Mouse (Mus musculus): ENCODE data around the gene Cln5. TPM values are rescaled to one million over a fixed set of nuclear protein-coding genes. Genes with fewer than 3 reads are reported as not detected.

Gene Cln5
- polyA plus RNA-seq, 1 experiment from 2014 or later = 32.7 TPM

GRCm38 (mm10) chr14:103086671-103087324 is 16.8 kb downstream of the Cln5 start:
- H3K9me3 ChIP-seq (replicated peaks; ENCODE audit: low read length) = no peaks in the 10 kb centered on the region
- TF ChIP-seq CTCF (IDR thresholded peaks at IDR 0.05; ENCODE audit: low read depth) = no peak
- H3K9ac ChIP-seq (ENCODE audit: low read depth, low read length) = no peak overlapping the region
- H3K4me1 ChIP-seq (replicated peaks; ENCODE audit: insufficient read depth, low read length) = no peaks in the 10 kb centered on the region
- H3K4me2 ChIP-seq (ENCODE audit: low read length) = no peak overlapping the region
- H3K4me3 ChIP-seq (replicated peaks; ENCODE audit: low read depth, low read length) = no peak overlapping the region
- 95% methylated on average over 4 of the region's 4 CpGs for WGBS
- ATAC-seq (replicated peaks; ENCODE audit: low FRiP score, low read depth) (no peak), DNase-seq (ENCODE audit: low spot score) (no peak)
- no peak overlapping the region for H3K27ac ChIP-seq
- peaks cover 45% of the 10 kb centered on the region for H3K36me3 ChIP-seq (ENCODE audit: insufficient read depth, low read length)
- no peaks in the 10 kb centered on the region for H3K27me3 ChIP-seq (ENCODE audit: insufficient read depth, low read length)

GRCm38 (mm10) chr14:103087846-103088245 is 17.8 kb downstream of the Cln5 start:
- TF ChIP-seq CTCF (IDR thresholded peaks at IDR 0.05; ENCODE audit: low read depth) = no peak

DNA sequence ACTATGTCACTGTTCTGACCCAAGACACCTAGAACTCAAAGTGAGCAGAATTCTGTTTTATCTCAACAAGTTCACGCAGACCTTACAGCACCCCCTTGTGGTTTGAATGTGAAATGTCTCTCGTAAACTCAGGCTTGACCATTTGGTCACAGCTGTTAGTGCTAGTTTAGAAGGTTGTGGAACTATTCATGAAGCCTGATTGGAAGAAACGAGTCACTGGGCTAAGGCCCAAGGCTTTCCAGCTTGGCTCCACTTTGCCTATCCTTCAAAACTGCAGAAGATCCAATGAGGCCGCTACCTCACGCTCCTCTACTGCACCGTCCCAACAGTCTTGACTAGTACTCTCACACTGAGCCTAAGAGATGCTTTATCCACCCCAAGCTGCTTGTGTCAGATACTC is 18.6 kb downstream of the Cln5 start:
- H3K4me2 ChIP-seq (ENCODE audit: low read length) = no peak overlapping the region
- H3K9ac ChIP-seq (ENCODE audit: low read depth, low read length) = no peak overlapping the region
- DNase-seq (ENCODE audit: low spot score) = peak; percentile 68
- no peaks in the 10 kb centered on the region; the same call in 1 of the 2 replicates for H3K4me1 ChIP-seq (replicated peaks; ENCODE audit: insufficient read depth, low read length)
- H3K4me3 ChIP-seq (replicated peaks; ENCODE audit: low read depth, low read length) = no peak overlapping the region
- peaks cover 39% of the 10 kb centered on the region for H3K36me3 ChIP-seq (ENCODE audit: insufficient read depth, low read length)
- no peak for ATAC-seq (replicated peaks; ENCODE audit: low FRiP score, low read depth)
- peak; percentile 77 for TF ChIP-seq CTCF (IDR thresholded peaks at IDR 0.05; ENCODE audit: low read depth)
- no peaks in the 10 kb centered on the region for H3K9me3 ChIP-seq (replicated peaks; ENCODE audit: low read length)
- H3K27ac ChIP-seq = no peak overlapping the region
- no peaks in the 10 kb centered on the region for H3K27me3 ChIP-seq (ENCODE audit: insufficient read depth, low read length)
- WGBS = 75% methylated on average over 6 of the region's 6 CpGs

More at GRCm38 (mm10) chr14:103087846-103088245, 17.8 kb downstream of the Cln5 start:
- no peaks in the 10 kb centered on the region for H3K9me3 ChIP-seq (replicated peaks; ENCODE audit: low read length)
- no peak overlapping the region for H3K9ac ChIP-seq (ENCODE audit: low read depth, low read length)
- peaks cover 44% of the 10 kb centered on the region for H3K36me3 ChIP-seq (ENCODE audit: insufficient read depth, low read length)
- no peak overlapping the region for H3K4me2 ChIP-seq (ENCODE audit: low read length)
- no peaks in the 10 kb centered on the region for H3K4me1 ChIP-seq (replicated peaks; ENCODE audit: insufficient read depth, low read length)
- H3K4me3 ChIP-seq (replicated peaks; ENCODE audit: low read depth, low read length) = no peak overlapping the region
- no peaks in the 10 kb centered on the region for H3K27me3 ChIP-seq (ENCODE audit: insufficient read depth, low read length)
- no peak for DNase-seq (ENCODE audit: low spot score)
- ATAC-seq (replicated peaks; ENCODE audit: low FRiP score, low read depth) = no peak; the same call in 1 of the 2 replicates
- 81% methylated on average over 5 of the region's 5 CpGs for WGBS
- H3K27ac ChIP-seq = no peak overlapping the region

DNA sequence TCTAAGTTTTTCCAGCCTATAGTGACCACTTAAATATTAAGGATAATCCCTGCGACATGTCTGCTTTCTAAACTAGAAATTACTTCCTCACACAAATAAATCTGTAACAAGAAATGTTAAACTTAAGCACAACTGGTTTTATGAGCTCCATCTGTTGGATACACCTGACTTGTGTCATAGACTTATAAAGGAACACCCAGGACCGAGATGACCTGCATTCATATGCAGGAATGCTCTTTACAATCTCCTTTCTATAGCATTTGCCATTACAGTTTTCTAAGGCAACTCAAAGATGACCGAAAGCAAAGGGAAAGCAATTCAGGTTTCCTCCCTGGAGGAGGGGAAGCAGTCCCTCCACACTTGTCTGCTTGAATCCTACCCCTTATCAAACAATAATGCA is 23.2 kb downstream of the Cln5 start:
- 72% methylated on average over 3 of the region's 3 CpGs for WGBS
- no peak for TF ChIP-seq CTCF (IDR thresholded peaks at IDR 0.05; ENCODE audit: low read depth)
- Histone ChIP-seq H3K4me1 (replicated peaks; ENCODE audit: insufficient read depth, low read length) (peaks cover 3% of the 10 kb centered on the region; the same call in 1 of the 2 replicates), H3K36me3 (ENCODE audit: insufficient read depth, low read length) (peaks cover 23% of the 10 kb centered on the region), H3K27me3 (ENCODE audit: insufficient read depth, low read length) (no peaks in the 10 kb centered on the region), H3K27ac (no peak overlapping the region), H3K9me3 (replicated peaks; ENCODE audit: low read length) (no peaks in the 10 kb centered on the region), H3K4me3 (replicated peaks; ENCODE audit: low read depth, low read length) (no peak overlapping the region), H3K4me2 (ENCODE audit: low read length) (no peak overlapping the region), H3K9ac (ENCODE audit: low read depth, low read length) (no peak overlapping the region)
- ATAC-seq (replicated peaks; ENCODE audit: low FRiP score, low read depth) (no peak), DNase-seq (ENCODE audit: low spot score) (no peak)

DNA sequence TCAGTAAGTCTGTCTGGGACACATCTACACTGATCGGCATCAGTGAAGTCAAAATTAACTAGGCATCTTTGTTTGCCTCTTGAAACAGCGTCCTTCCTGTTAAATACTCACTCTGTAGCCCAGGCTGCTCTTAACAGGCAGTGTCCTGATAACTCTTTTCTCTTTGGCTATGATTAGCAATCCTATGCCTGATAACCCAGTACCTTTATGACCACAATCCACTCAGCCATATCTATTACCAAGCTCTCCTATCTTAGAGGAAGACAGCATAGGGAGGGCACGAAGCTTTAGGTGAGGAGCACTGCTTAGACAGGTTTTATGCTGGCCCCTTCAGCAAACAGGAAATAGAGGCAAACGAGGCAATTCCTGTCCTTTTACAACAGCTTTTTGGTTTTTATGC is 23.7 kb downstream of the Cln5 start:
- H3K4me3 ChIP-seq (replicated peaks; ENCODE audit: low read depth, low read length) = no peak overlapping the region
- 59% methylated on average over 4 of the region's 4 CpGs for WGBS
- no peak for ATAC-seq (replicated peaks; ENCODE audit: low FRiP score, low read depth)
- H3K27me3 ChIP-seq (ENCODE audit: insufficient read depth, low read length) = no peaks in the 10 kb centered on the region
- H3K4me2 ChIP-seq (ENCODE audit: low read length) = no peak overlapping the region
- peaks cover 20% of the 10 kb centered on the region for H3K36me3 ChIP-seq (ENCODE audit: insufficient read depth, low read length)
- no peak overlapping the region for H3K9ac ChIP-seq (ENCODE audit: low read depth, low read length)
- H3K4me1 ChIP-seq (replicated peaks; ENCODE audit: insufficient read depth, low read length) = peaks cover 3% of the 10 kb centered on the region; the same call in 1 of the 2 replicates
- TF ChIP-seq CTCF (IDR thresholded peaks at IDR 0.05; ENCODE audit: low read depth) = no peak
- DNase-seq (ENCODE audit: low spot score) = no peak
- H3K27ac ChIP-seq = no peak overlapping the region
- H3K9me3 ChIP-seq (replicated peaks; ENCODE audit: low read length) = no peaks in the 10 kb centered on the region

- no peak overlapping the region for H3K4me3 ChIP-seq (replicated peaks; ENCODE audit: low read depth, low read length)
- DNase-seq (ENCODE audit: low spot score) (no peak), ATAC-seq (replicated peaks; ENCODE audit: low FRiP score, low read depth) (no peak)
- H3K9me3 ChIP-seq (replicated peaks; ENCODE audit: low read length) = no peaks in the 10 kb centered on the region
- H3K4me2 ChIP-seq (ENCODE audit: low read length) = no peak overlapping the region
- peaks cover 11% of the 10 kb centered on the region for H3K36me3 ChIP-seq (ENCODE audit: insufficient read depth, low read length)
- H3K27me3 ChIP-seq (ENCODE audit: insufficient read depth, low read length) = no peaks in the 10 kb centered on the region
- H3K4me1 ChIP-seq (replicated peaks; ENCODE audit: insufficient read depth, low read length) = peaks cover 3% of the 10 kb centered on the region; the same call in 1 of the 2 replicates
- WGBS = 88% methylated on average over 8 of the region's 8 CpGs
- TF ChIP-seq CTCF (IDR thresholded peaks at IDR 0.05; ENCODE audit: low read depth) = no peak
- H3K9ac ChIP-seq (ENCODE audit: low read depth, low read length) = no peak overlapping the region
- no peak overlapping the region for H3K27ac ChIP-seq
These were observed 25.0 kb downstream of the Cln5 start for GRCm38 (mm10) chr14:103095036-103095435.

All from kidney, postnatal 0 days (tissue).